ENCODE assay signal across 20 mouse cellular contexts in genomic region chr8:30152921-30153320, GRCm38 (mm10).
DNase-seq lines count a peak whose midpoint lies in the region; ATAC-seq lines count a peak whose summit lies in the region.
"Had no signal": no experiment of that assay in that cellular context is flagged by ENCODE, and none has a peak within 500 bp of the region (broad histone marks: within the 10 kb centered on the region; RNA-seq: fewer than 3 reads in every experiment).

No protein-coding gene starts in this region.

- H3K4me3 ChIP-seq in forebrain, embryonic 14.5 days (ENCODE audit: low read depth, low read length), result no peak overlapping the region
- no peak overlapping the region for H3K4me3 ChIP-seq in forebrain, embryonic 12.5 days (replicated peaks)
- no peak overlapping the region for H3K4me3 ChIP-seq in midbrain, embryonic 14.5 days (replicated peaks; ENCODE audit: low read depth, low read length)
- H3K4me3 ChIP-seq in midbrain, embryonic 10.5 days, result no peak overlapping the region
- H3K4me3 ChIP-seq: embryonic facial prominence, embryonic 10.5 days; heart, adult 2 months; heart, embryonic 12.5 days; hindbrain, embryonic 10.5 days; intestine, embryonic 15.5 days had no signal

- ATAC-seq in forebrain, embryonic 14.5 days, result 0 out of 2 replicates have a peak, but pooled peaks have one; percentile 20
- no peak for ATAC-seq in forebrain, embryonic 12.5 days (ENCODE audit: low FRiP score)
- no peak for ATAC-seq in midbrain, embryonic 14.5 days (ENCODE audit: low FRiP score, low TSS enrichment)
- ATAC-seq: activated CD4-positive, CD25-positive, alpha-beta regulatory T cell, adult 4 months; intestine, embryonic 15.5 days; Patski had no signal

- DNase-seq in forebrain, embryonic 14.5 days (ENCODE audit: low spot score), result peak; percentile 16
- peak; percentile 34 for DNase-seq in midbrain, embryonic 14.5 days
- no peak for DNase-seq in midbrain, embryonic 10.5 days (ENCODE audit: low spot score)
- peak; percentile 2 for DNase-seq in right cerebral cortex, postnatal 4 days
- no peak for DNase-seq in right cerebral cortex, postnatal 36 days (ENCODE audit: low spot score in 2 of 2)
- DNase-seq in lung, postnatal 14 days, result no peak
- DNase-seq in spleen, adult 18-20 months, result no peak
- DNase-seq: adrenal gland, postnatal 14 days; cerebellum, adult 2 months; cerebellum, postnatal 10 days; gastrocnemius, postnatal 14 days; heart, adult 2 months had no signal

- H3K9ac ChIP-seq in forebrain, embryonic 14.5 days (ENCODE audit: low read length), result no peak overlapping the region; the same call in 1 of the 2 replicates
- no peak overlapping the region for H3K9ac ChIP-seq in forebrain, embryonic 12.5 days
- H3K9ac ChIP-seq in midbrain, embryonic 14.5 days (replicated peaks; ENCODE audit: low read length), result no peak overlapping the region
- H3K9ac ChIP-seq: heart, embryonic 12.5 days; intestine, embryonic 15.5 days had no signal

- 51% methylated on average over 4 of the region's 4 CpGs for WGBS in forebrain, embryonic 14.5 days
- WGBS in forebrain, embryonic 12.5 days, result 52% methylated on average over 4 of the region's 4 CpGs
- 46% methylated on average over 4 of the region's 4 CpGs for WGBS in midbrain, embryonic 14.5 days
- WGBS in midbrain, embryonic 10.5 days, result 84% methylated on average over 4 of the region's 4 CpGs

- H3K9me3 ChIP-seq in forebrain, embryonic 14.5 days (replicated peaks; ENCODE audit: control insufficient read depth, low read length), result no peaks in the 10 kb centered on the region; the same call in 1 of the 2 replicates
- no peaks in the 10 kb centered on the region for H3K9me3 ChIP-seq in forebrain, embryonic 12.5 days
- H3K9me3 ChIP-seq in midbrain, embryonic 14.5 days (ENCODE audit: control insufficient read depth, low read length), result no peaks in the 10 kb centered on the region
- no peaks in the 10 kb centered on the region for H3K9me3 ChIP-seq in midbrain, embryonic 10.5 days (replicated peaks)
- H3K9me3 ChIP-seq: embryonic facial prominence, embryonic 10.5 days; heart, embryonic 12.5 days; hindbrain, embryonic 10.5 days; intestine, embryonic 15.5 days had no signal

- H3K36me3 ChIP-seq in forebrain, embryonic 14.5 days (ENCODE audit: control insufficient read depth, insufficient read depth, low read length), result no peaks in the 10 kb centered on the region
- H3K36me3 ChIP-seq in forebrain, embryonic 12.5 days (replicated peaks), result no peaks in the 10 kb centered on the region
- no peaks in the 10 kb centered on the region for H3K36me3 ChIP-seq in midbrain, embryonic 14.5 days (ENCODE audit: control insufficient read depth, insufficient read depth, low read length)
- no peaks in the 10 kb centered on the region for H3K36me3 ChIP-seq in midbrain, embryonic 10.5 days
- H3K36me3 ChIP-seq: embryonic facial prominence, embryonic 10.5 days; heart, embryonic 12.5 days; hindbrain, embryonic 10.5 days; intestine, embryonic 15.5 days had no signal

- no peaks in the 10 kb centered on the region for H3K4me1 ChIP-seq in forebrain, embryonic 14.5 days (ENCODE audit: control insufficient read depth, insufficient read depth, low read length)
- H3K4me1 ChIP-seq in forebrain, embryonic 12.5 days, result no peaks in the 10 kb centered on the region
- peaks cover 2% of the 10 kb centered on the region; the same call in 1 of the 2 replicates for H3K4me1 ChIP-seq in midbrain, embryonic 14.5 days (ENCODE audit: control insufficient read depth, insufficient read depth, low read length)
- H3K4me1 ChIP-seq in midbrain, embryonic 10.5 days, result no peaks in the 10 kb centered on the region
- H3K4me1 ChIP-seq: embryonic facial prominence, embryonic 10.5 days; heart, embryonic 12.5 days; hindbrain, embryonic 10.5 days; intestine, embryonic 15.5 days had no signal

- H3K4me2 ChIP-seq in forebrain, embryonic 14.5 days (ENCODE audit: low read length), result no peak overlapping the region
- no peak overlapping the region for H3K4me2 ChIP-seq in forebrain, embryonic 12.5 days
- H3K4me2 ChIP-seq in midbrain, embryonic 14.5 days (ENCODE audit: low read length), result no peak overlapping the region
- H3K4me2 ChIP-seq: heart, embryonic 12.5 days; intestine, embryonic 15.5 days had no signal

- H3K27me3 ChIP-seq in forebrain, embryonic 14.5 days (replicated peaks; ENCODE audit: control insufficient read depth, insufficient read depth, low read length), result no peaks in the 10 kb centered on the region
- H3K27me3 ChIP-seq in forebrain, embryonic 12.5 days, result no peaks in the 10 kb centered on the region
- no peaks in the 10 kb centered on the region for H3K27me3 ChIP-seq in midbrain, embryonic 14.5 days (ENCODE audit: control insufficient read depth, insufficient read depth, low read length)
- no peaks in the 10 kb centered on the region for H3K27me3 ChIP-seq in midbrain, embryonic 10.5 days (ENCODE audit: low read depth, poor library complexity, severe bottlenecking)
- H3K27me3 ChIP-seq: CH12.LX; heart, embryonic 12.5 days; intestine, embryonic 15.5 days; Patski had no signal

- H3K27ac ChIP-seq in forebrain, embryonic 14.5 days (ENCODE audit: low read depth, low read length), result no peak overlapping the region
- no peak overlapping the region for H3K27ac ChIP-seq in forebrain, embryonic 12.5 days
- H3K27ac ChIP-seq in midbrain, embryonic 14.5 days (replicated peaks; ENCODE audit: low read depth, low read length), result peak overlapping the region; percentile 26
- H3K27ac ChIP-seq in midbrain, embryonic 10.5 days (replicated peaks), result no peak overlapping the region
- H3K27ac ChIP-seq: embryonic facial prominence, embryonic 10.5 days; heart, adult 2 months; hindbrain, embryonic 10.5 days; intestine, embryonic 15.5 days had no signal

Comparison
In these comparisons a context has a peak if more than half of its experiments do, and no peak if none do; other contexts are left out.
1. DNase-seq: peak in forebrain, embryonic 14.5 days (single experiment), midbrain, embryonic 14.5 days (single experiment) and right cerebral cortex, postnatal 4 days (single experiment); none in midbrain, embryonic 10.5 days (single experiment), right cerebral cortex, postnatal 36 days (0 of 2), lung, postnatal 14 days (single experiment) and spleen, adult 18-20 months (0 of 2).